Mouse (Mus musculus): ENCODE measurements around the gene Cilp.

- TF ChIP-seq CTCF (IDR thresholded peaks at IDR 0.05; ENCODE audit: low read depth) (no peak), EP300 (IDR thresholded peaks at IDR 0.05; ENCODE audit: low read depth) (no peak)
Observed at GRCm38 (mm10) chr9:65235601-65236000, 29.4 kb upstream of the Cilp start.

Measured in liver, postnatal 0 days (tissue).